In genomic region chr15:81847161-81847560, GRCm38 (mm10) we compare ENCODE assay signal across 13 mouse cellular contexts.
"Had no signal": no experiment of that assay in that cellular context is flagged by ENCODE, and none has a peak within 500 bp of the region (broad histone marks: within the 10 kb centered on the region; RNA-seq: fewer than 3 reads in every experiment).

No protein-coding gene starts in this region.

- H3K4me2 ChIP-seq: kidney, embryonic 15.5 days; liver, embryonic 12.5 days; lung, embryonic 15.5 days; midbrain, embryonic 11.5 days; midbrain, embryonic 15.5 days; neural tube, embryonic 12.5 days; stomach, embryonic 15.5 days had no signal

- ATAC-seq: liver, embryonic 12.5 days; midbrain, embryonic 15.5 days had no signal

- DNase-seq: lung, postnatal 14 days; thymus, adult 18-20 months; thymus, postnatal 14 days had no signal

- H3K27ac ChIP-seq: kidney, embryonic 15.5 days; left cerebral cortex, adult 2 months; limb, embryonic 10.5 days; liver, embryonic 12.5 days; lung, embryonic 15.5 days; midbrain, embryonic 15.5 days; neural tube, embryonic 12.5 days; stomach, embryonic 15.5 days had no signal

- H3K4me3 ChIP-seq: kidney, embryonic 15.5 days; left cerebral cortex, adult 2 months; limb, embryonic 10.5 days; liver, embryonic 12.5 days; lung, embryonic 15.5 days; midbrain, embryonic 15.5 days; neural tube, embryonic 12.5 days; stomach, embryonic 15.5 days had no signal

- H3K9ac ChIP-seq: kidney, embryonic 15.5 days; liver, embryonic 12.5 days; lung, embryonic 15.5 days; midbrain, embryonic 15.5 days; neural tube, embryonic 12.5 days; stomach, embryonic 15.5 days had no signal

- H3K4me1 ChIP-seq: lung, embryonic 15.5 days; midbrain, embryonic 15.5 days; neural tube, embryonic 12.5 days; stomach, embryonic 15.5 days had no signal

- H3K9me3 ChIP-seq: kidney, embryonic 15.5 days; limb, embryonic 10.5 days; liver, embryonic 12.5 days; lung, embryonic 15.5 days; megakaryocyte, embryonic 14.5 days; midbrain, embryonic 15.5 days; neural tube, embryonic 12.5 days; stomach, embryonic 15.5 days had no signal

- H3K27me3 ChIP-seq: kidney, embryonic 15.5 days; liver, embryonic 12.5 days; lung, embryonic 15.5 days; megakaryocyte, embryonic 14.5 days; midbrain, embryonic 15.5 days; neural tube, embryonic 12.5 days; stomach, embryonic 15.5 days had no signal
